Mouse (Mus musculus) C2C12 (cell line): ENCODE results near the gene Cops9. TPM values are rescaled to one million over a fixed set of nuclear protein-coding genes. Genes with fewer than 3 reads are reported as not detected.

Experiments
- H3K27me3 ChIP-seq: one replicate; pipeline ENCODE4 v1.6.1; 2011; ENCODE audit not compliant: control insufficient read depth, insufficient read depth, insufficient read length
- H3K36me3 ChIP-seq: one replicate; pipeline ENCODE4 v1.6.1; 2011; ENCODE audit not compliant: control insufficient read depth, insufficient read depth
- H3K4me3 ChIP-seq: one replicate; pipeline ENCODE4 v1.5.1; 2011; ENCODE audit warnings: mild to moderate bottlenecking, control low read depth; ENCODE audit not compliant: poor library complexity, insufficient read depth, severe bottlenecking
- H3K79me2 ChIP-seq: one replicate; pipeline ENCODE4 v1.6.1; 2011; ENCODE audit not compliant: control insufficient read depth, insufficient read depth
- H3K79me3 ChIP-seq: one replicate; pipeline ENCODE4 v1.6.1; 2011; ENCODE audit warnings: low read depth, control low read depth
- H3ac ChIP-seq: one replicate; pipeline ENCODE3; 2011; ENCODE audit warnings: low read depth; ENCODE audit not compliant: control insufficient read depth, insufficient read length
- CEBPB ChIP-seq: IDR thresholded peaks from one replicate; pipeline ENCODE4 v1.6.1; 2011; ENCODE audit warnings: low read depth, mild to moderate bottlenecking, control low read depth, moderate library complexity
- CTCF ChIP-seq: IDR thresholded peaks from one replicate; pipeline ENCODE4 v1.5.1; 2011; ENCODE audit not compliant: control insufficient read depth, insufficient read depth, insufficient read length
- FOSL1 ChIP-seq: IDR thresholded peaks from one replicate; pipeline ENCODE4 v1.8.0; 2011; ENCODE audit warnings: mild to moderate bottlenecking, low read length; ENCODE audit not compliant: poor library complexity, insufficient read depth, severe bottlenecking
- MAX ChIP-seq: IDR thresholded peaks from one replicate; pipeline ENCODE4 v1.6.1; 2011; ENCODE audit warnings: mild to moderate bottlenecking, control low read depth
- MYOD1 ChIP-seq: IDR thresholded peaks from one replicate; pipeline ENCODE4 v1.6.1; 2011; ENCODE audit warnings: low read depth; ENCODE audit not compliant: control insufficient read depth, insufficient read length
- MYOG ChIP-seq: IDR thresholded peaks from one replicate; pipeline ENCODE4 v1.6.1; 2011; ENCODE audit not compliant: control insufficient read depth, insufficient read length; ENCODE audit errors: extremely low read depth
- USF1 ChIP-seq: IDR thresholded peaks from one replicate; pipeline ENCODE4 v1.6.1; 2011; ENCODE audit warnings: low read depth, mild to moderate bottlenecking, control low read depth, moderate library complexity
- polyA plus RNA-seq: library from polyadenylated mRNA; unstranded; fragments of >200 nt; fragmentation: generic; extraction: Trizol; gene quantifications from one replicate; pipeline ENCODE4 v1.2.1, GENCODE M21; 2012; ENCODE audit warnings: missing spikeins

The Cops9 gene
- polyA plus RNA-seq, 1 experiment, result 430 TPM

- Histone ChIP-seq H3K27me3 (no peaks in the 10 kb centered on the region), H3K36me3 (no peaks in the 10 kb centered on the region), H3K79me2 (no peaks in the 10 kb centered on the region), H3K79me3 (no peaks in the 10 kb centered on the region), H3ac (no peak overlapping the region), H3K4me3 (no peak overlapping the region)
- no peak for TF ChIP-seq USF1
- TF ChIP-seq MYOD1, result no peak
- TF ChIP-seq CEBPB, result no peak
- no peak for TF ChIP-seq CTCF
- no peak for TF ChIP-seq FOSL1
- no peak for TF ChIP-seq MAX
- no peak for TF ChIP-seq MYOG
Measured at GRCm38 (mm10) chr1:92651467-92651866, 9.7 kb upstream of the Cops9 start.

DNA sequence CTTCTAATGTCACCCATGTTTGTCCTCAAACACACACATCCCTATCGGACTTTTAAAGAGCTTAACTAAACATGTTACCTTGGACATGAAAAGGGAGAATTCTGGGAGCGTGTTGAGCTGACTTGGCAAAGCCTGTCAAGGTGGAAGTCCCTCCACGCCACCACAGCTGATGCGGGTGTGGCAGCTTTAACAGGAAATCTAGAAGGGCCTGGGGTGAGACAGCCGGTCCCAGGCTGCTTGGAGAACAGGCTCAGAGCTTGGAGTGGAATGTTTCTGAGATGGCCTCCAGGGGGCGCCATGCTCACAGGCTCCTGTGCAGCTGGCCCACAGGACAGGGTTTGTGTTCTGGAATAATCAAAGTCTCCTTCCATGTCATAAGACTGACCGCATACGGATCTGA is 6.9 kb upstream of the Cops9 start, which contains the start of gene Otos:
Gene Otos (minus strand): TSS at position 169 of the 400 bp plus-strand sequence.
- TF ChIP-seq MYOD1, result no peak
- no peak for TF ChIP-seq MYOG
- peak; percentile 74 for TF ChIP-seq CTCF
- no peak for TF ChIP-seq MAX
- Histone ChIP-seq H3ac (no peak within 1 kb of the TSS), H3K79me2 (no peaks in the 10 kb centered on the region), H3K79me3 (no peaks in the 10 kb centered on the region), H3K36me3 (no peaks in the 10 kb centered on the region), H3K27me3 (no peaks in the 10 kb centered on the region), H3K4me3 (no peak within 1 kb of the TSS)

- H3ac ChIP-seq, result no peak overlapping the region
- H3K4me3 ChIP-seq, result no peak overlapping the region
- H3K27me3 ChIP-seq, result no peaks in the 10 kb centered on the region
- H3K79me3 ChIP-seq, result no peaks in the 10 kb centered on the region
- H3K79me2 ChIP-seq, result no peaks in the 10 kb centered on the region
- no peaks in the 10 kb centered on the region for H3K36me3 ChIP-seq
- TF ChIP-seq MYOG (no peak), USF1 (peak; percentile 67)
Measured at GRCm38 (mm10) chr1:92648197-92648596, 6.4 kb upstream of the Cops9 start.

- TF ChIP-seq CEBPB (no peak), MAX (no peak), MYOG (no peak), CTCF (peak; percentile 81), USF1 (no peak), FOSL1 (peak; percentile 49)
- Histone ChIP-seq H3K27me3 (no peaks in the 10 kb centered on the region), H3K79me3 (no peaks in the 10 kb centered on the region), H3ac (no peak overlapping the region), H3K79me2 (no peaks in the 10 kb centered on the region), H3K36me3 (no peaks in the 10 kb centered on the region), H3K4me3 (no peak overlapping the region)
Measured at GRCm38 (mm10) chr1:92647752-92648151, 6.0 kb upstream of the Cops9 start.

- H3ac ChIP-seq, result no peak overlapping the region
- no peaks in the 10 kb centered on the region for H3K79me2 ChIP-seq
- no peak overlapping the region for H3K4me3 ChIP-seq
- H3K79me3 ChIP-seq, result no peaks in the 10 kb centered on the region
- H3K27me3 ChIP-seq, result no peaks in the 10 kb centered on the region
- TF ChIP-seq CEBPB (no peak), MAX (no peak), CTCF (no peak), MYOD1 (no peak), MYOG (no peak), USF1 (no peak), FOSL1 (no peak)
- H3K36me3 ChIP-seq, result no peaks in the 10 kb centered on the region
Measured at GRCm38 (mm10) chr1:92647026-92647425, 5.2 kb upstream of the Cops9 start.

GRCm38 (mm10) chr1:92646601-92647000 is 4.8 kb upstream of the Cops9 start:
- Histone ChIP-seq H3K79me3 (peaks cover under 1% of the 10 kb centered on the region), H3K36me3 (no peaks in the 10 kb centered on the region), H3ac (no peak overlapping the region), H3K27me3 (no peaks in the 10 kb centered on the region), H3K4me3 (no peak overlapping the region), H3K79me2 (peaks cover 4% of the 10 kb centered on the region)
- TF ChIP-seq CTCF, result no peak
- no peak for TF ChIP-seq CEBPB
- no peak for TF ChIP-seq MYOG
- no peak for TF ChIP-seq FOSL1
